Mouse (Mus musculus): ENCODE measurements around the gene Ewsr1. TPM values are rescaled to one million over a fixed set of nuclear protein-coding genes. Genes with fewer than 3 reads are reported as not detected.

Ewsr1 gene
- 949 and 978 TPM in 2 replicates for polyA plus RNA-seq (2016; fragmentation: Nextera tagmentation; extraction: Ambion mirVana)

- H3K4me2 ChIP-seq (replicated peaks): peak within 1 kb of the TSS; percentile 83
- peak within 1 kb of the TSS; percentile 90 for H3K9ac ChIP-seq
- no peaks in the 10 kb centered on the region for H3K9me3 ChIP-seq
- peak; percentile 85 for ATAC-seq (ENCODE audit: insufficient number of reproducible peaks, insufficient read depth, low FRiP score, low TSS enrichment)
- peaks cover 12% of the 10 kb centered on the region; the same call in 1 of the 2 replicates for H3K36me3 ChIP-seq
- H3K4me3 ChIP-seq: peak within 1 kb of the TSS; percentile 69
- peaks cover 25% of the 10 kb centered on the region for H3K4me1 ChIP-seq
- WGBS: under 1% methylated on average over 90 of the region's 92 CpGs
- no peaks in the 10 kb centered on the region for H3K27me3 ChIP-seq
- H3K27ac ChIP-seq: peak within 1 kb of the TSS; percentile 97
Observed at GRCm38 (mm10) chr11:5098736-5099542, at the start of gene Ewsr1, which contains the start of gene Rhbdd3. Ewsr1 (minus strand) TSS chr11:5099266. Rhbdd3 (plus strand) TSS chr11:5098926.

GRCm38 (mm10) chr11:5145600-5145999, 46.5 kb upstream of the Ewsr1 start:
- Histone ChIP-seq H3K4me1 (peaks cover 14% of the 10 kb centered on the region), H3K9me3 (no peaks in the 10 kb centered on the region), H3K4me3 (no peak overlapping the region), H3K36me3 (no peaks in the 10 kb centered on the region), H3K27me3 (peaks cover 10% of the 10 kb centered on the region), H3K9ac (no peak overlapping the region), H3K27ac (no peak overlapping the region), H3K4me2 (replicated peaks) (no peak overlapping the region)
- WGBS: 67% methylated on average over 3 of the region's 3 CpGs
- ATAC-seq (ENCODE audit: insufficient number of reproducible peaks, insufficient read depth, low FRiP score, low TSS enrichment): no peak

GRCm38 (mm10) chr11:5141965-5142364, 42.9 kb upstream of the Ewsr1 start:
- peaks cover 7% of the 10 kb centered on the region for H3K4me1 ChIP-seq
- no peak overlapping the region for H3K27ac ChIP-seq
- H3K9me3 ChIP-seq: no peaks in the 10 kb centered on the region
- H3K36me3 ChIP-seq: no peaks in the 10 kb centered on the region
- H3K9ac ChIP-seq: no peak overlapping the region
- H3K4me3 ChIP-seq: no peak overlapping the region
- WGBS: 70% methylated on average over 2 of the region's 2 CpGs
- no peak overlapping the region for H3K4me2 ChIP-seq (replicated peaks)
- no peaks in the 10 kb centered on the region for H3K27me3 ChIP-seq
- ATAC-seq (ENCODE audit: insufficient number of reproducible peaks, insufficient read depth, low FRiP score, low TSS enrichment): no peak

- 75% methylated on average over 5 of the region's 5 CpGs for WGBS
- ATAC-seq (ENCODE audit: insufficient number of reproducible peaks, insufficient read depth, low FRiP score, low TSS enrichment): no peak
Observed at GRCm38 (mm10) chr11:5141252-5141651, 42.2 kb upstream of the Ewsr1 start.

GRCm38 (mm10) chr11:5140619-5141018, 41.6 kb upstream of the Ewsr1 start:
- Histone ChIP-seq H3K4me3 (no peak overlapping the region), H3K27ac (no peak overlapping the region), H3K4me1 (peaks cover 7% of the 10 kb centered on the region), H3K27me3 (no peaks in the 10 kb centered on the region), H3K36me3 (no peaks in the 10 kb centered on the region), H3K4me2 (replicated peaks) (no peak overlapping the region), H3K9ac (no peak overlapping the region), H3K9me3 (no peaks in the 10 kb centered on the region)
- 56% methylated on average over 8 of the region's 8 CpGs for WGBS
- no peak for ATAC-seq (ENCODE audit: insufficient number of reproducible peaks, insufficient read depth, low FRiP score, low TSS enrichment)

More at GRCm38 (mm10) chr11:5141252-5141651, 42.2 kb upstream of the Ewsr1 start:
- Histone ChIP-seq H3K4me1 (peaks cover 7% of the 10 kb centered on the region), H3K27me3 (no peaks in the 10 kb centered on the region), H3K27ac (no peak overlapping the region), H3K4me2 (replicated peaks) (no peak overlapping the region), H3K9me3 (no peaks in the 10 kb centered on the region), H3K36me3 (no peaks in the 10 kb centered on the region), H3K4me3 (no peak overlapping the region), H3K9ac (no peak overlapping the region)

GRCm38 (mm10) chr11:5139372-5139771, 40.3 kb upstream of the Ewsr1 start:
- Histone ChIP-seq H3K4me2 (replicated peaks) (no peak overlapping the region), H3K36me3 (no peaks in the 10 kb centered on the region), H3K4me3 (no peak overlapping the region), H3K9me3 (no peaks in the 10 kb centered on the region), H3K9ac (no peak overlapping the region), H3K4me1 (peaks cover 7% of the 10 kb centered on the region), H3K27me3 (no peaks in the 10 kb centered on the region), H3K27ac (no peak overlapping the region)
- ATAC-seq (ENCODE audit: insufficient number of reproducible peaks, insufficient read depth, low FRiP score, low TSS enrichment): no peak
- 78% methylated on average over 9 of the region's 9 CpGs for WGBS

- H3K27ac ChIP-seq: no peak overlapping the region
- H3K4me1 ChIP-seq: peaks cover 7% of the 10 kb centered on the region
- no peak overlapping the region for H3K9ac ChIP-seq
- 83% methylated on average over 2 of the region's 2 CpGs for WGBS
- no peaks in the 10 kb centered on the region for H3K9me3 ChIP-seq
- H3K4me3 ChIP-seq: no peak overlapping the region
- no peaks in the 10 kb centered on the region for H3K27me3 ChIP-seq
- ATAC-seq (ENCODE audit: insufficient number of reproducible peaks, insufficient read depth, low FRiP score, low TSS enrichment): no peak
- H3K4me2 ChIP-seq (replicated peaks): no peak overlapping the region
- H3K36me3 ChIP-seq: no peaks in the 10 kb centered on the region
Observed at GRCm38 (mm10) chr11:5138642-5139041, 39.6 kb upstream of the Ewsr1 start.

- H3K36me3 ChIP-seq: no peaks in the 10 kb centered on the region
- peaks cover 7% of the 10 kb centered on the region for H3K4me1 ChIP-seq
- no peak overlapping the region for H3K4me2 ChIP-seq (replicated peaks)
- H3K9me3 ChIP-seq: no peaks in the 10 kb centered on the region
- H3K4me3 ChIP-seq: no peak overlapping the region
- WGBS: 70% methylated on average over 11 of the region's 11 CpGs
- no peaks in the 10 kb centered on the region for H3K27me3 ChIP-seq
- no peak overlapping the region for H3K9ac ChIP-seq
- ATAC-seq (ENCODE audit: insufficient number of reproducible peaks, insufficient read depth, low FRiP score, low TSS enrichment): no peak
- no peak overlapping the region for H3K27ac ChIP-seq
Observed at GRCm38 (mm10) chr11:5135914-5136313, 36.8 kb upstream of the Ewsr1 start.

- Histone ChIP-seq H3K9me3 (no peaks in the 10 kb centered on the region), H3K4me2 (replicated peaks) (no peak overlapping the region), H3K27ac (no peak overlapping the region), H3K4me3 (no peak overlapping the region), H3K36me3 (no peaks in the 10 kb centered on the region), H3K4me1 (no peaks in the 10 kb centered on the region), H3K9ac (no peak overlapping the region), H3K27me3 (no peaks in the 10 kb centered on the region)
- no peak for ATAC-seq (ENCODE audit: insufficient number of reproducible peaks, insufficient read depth, low FRiP score, low TSS enrichment)
- 61% methylated on average over 4 of the region's 4 CpGs for WGBS
Observed at GRCm38 (mm10) chr11:5132751-5133150, 33.7 kb upstream of the Ewsr1 start.

GRCm38 (mm10) chr11:5130111-5130665, 31.1 kb upstream of the Ewsr1 start:
- Histone ChIP-seq H3K4me3 (no peak overlapping the region), H3K27me3 (no peaks in the 10 kb centered on the region), H3K27ac (no peak overlapping the region), H3K9me3 (no peaks in the 10 kb centered on the region), H3K36me3 (no peaks in the 10 kb centered on the region), H3K9ac (no peak overlapping the region), H3K4me2 (replicated peaks) (no peak overlapping the region), H3K4me1 (no peaks in the 10 kb centered on the region)
- WGBS: 54% methylated on average over 4 of the region's 4 CpGs
- ATAC-seq (ENCODE audit: insufficient number of reproducible peaks, insufficient read depth, low FRiP score, low TSS enrichment): no peak

GRCm38 (mm10) chr11:5129035-5129480, 30.0 kb upstream of the Ewsr1 start:
- no peak overlapping the region for H3K27ac ChIP-seq
- H3K9ac ChIP-seq: no peak overlapping the region
- no peak overlapping the region for H3K4me2 ChIP-seq (replicated peaks)
- H3K4me1 ChIP-seq: no peaks in the 10 kb centered on the region
- WGBS: 59% methylated on average over 5 of the region's 5 CpGs
- no peaks in the 10 kb centered on the region for H3K9me3 ChIP-seq
- H3K36me3 ChIP-seq: no peaks in the 10 kb centered on the region
- no peak overlapping the region for H3K4me3 ChIP-seq
- no peaks in the 10 kb centered on the region for H3K27me3 ChIP-seq
- ATAC-seq (ENCODE audit: insufficient number of reproducible peaks, insufficient read depth, low FRiP score, low TSS enrichment): no peak; the same call in 1 of the 2 replicates

- Histone ChIP-seq H3K9me3 (no peaks in the 10 kb centered on the region), H3K36me3 (no peaks in the 10 kb centered on the region), H3K4me3 (no peak overlapping the region), H3K4me2 (replicated peaks) (no peak overlapping the region), H3K27ac (no peak overlapping the region), H3K9ac (no peak overlapping the region), H3K4me1 (no peaks in the 10 kb centered on the region), H3K27me3 (no peaks in the 10 kb centered on the region)
- WGBS: 76% methylated on average over 4 of the region's 4 CpGs
- ATAC-seq (ENCODE audit: insufficient number of reproducible peaks, insufficient read depth, low FRiP score, low TSS enrichment): no peak
Observed at GRCm38 (mm10) chr11:5125713-5126112, 26.6 kb upstream of the Ewsr1 start.

Measured in embryonic facial prominence, embryonic 12.5 days (tissue).